Mouse (Mus musculus) kidney, embryonic 14.5 days (tissue): Measurements from ENCODE around the gene Cmss1. TPM values are rescaled to one million over a fixed set of nuclear protein-coding genes. Genes with fewer than 3 reads are reported as not detected.
A peak's percentile ranks its signal among the peaks of the same experiment; 100 is the strongest.

Experiments used
- ATAC-seq: fragments of 200-750 bp; cut with Nextera tagmentation; 2 replicates; pipeline ENCODE4 v1.8.0; 2017; ENCODE audit warnings: moderate number of reproducible peaks, mild to moderate bottlenecking, moderate TSS enrichment, moderate library complexity; ENCODE audit not compliant: low FRiP score, low TSS enrichment
- H3K27ac ChIP-seq: fragments of 300-500 bp; sonication (generic); 2 replicates; pipeline ENCODE4 v1.5.1; 2014; ENCODE audit warnings: low read depth, mild to moderate bottlenecking, low read length, moderate library complexity, mixed read lengths
- H3K27me3 ChIP-seq: fragments of 300-500 bp; sonication (generic); 2 replicates; pipeline ENCODE4 v1.6.1; 2014; ENCODE audit warnings: mild to moderate bottlenecking, low read length; ENCODE audit not compliant: control insufficient read depth, insufficient read depth
- H3K36me3 ChIP-seq: fragments of 300-500 bp; sonication (generic); 2 replicates; pipeline ENCODE4 v1.6.1; 2014; ENCODE audit warnings: low read length, mixed read lengths; ENCODE audit not compliant: control insufficient read depth, insufficient read depth
- H3K4me1 ChIP-seq: fragments of 300-500 bp; sonication (generic); 2 replicates; pipeline ENCODE4 v1.6.1; 2014; ENCODE audit warnings: low read length, mixed read lengths; ENCODE audit not compliant: control insufficient read depth, insufficient read depth
- H3K4me2 ChIP-seq: fragments of 300-500 bp; sonication (generic); replicated peaks from 2 replicates; pipeline ENCODE4 v1.6.1; 2014; ENCODE audit warnings: low read depth, mild to moderate bottlenecking, low read length
- H3K4me3 ChIP-seq: fragments of 300-500 bp; sonication (generic); 2 replicates; pipeline ENCODE4 v1.5.1; 2014; ENCODE audit warnings: mild to moderate bottlenecking, low read length
- H3K9ac ChIP-seq: fragments of 300-500 bp; sonication (generic); 2 replicates; pipeline ENCODE4 v1.6.1; 2014; ENCODE audit warnings: low read depth, mild to moderate bottlenecking, low read length, moderate library complexity
- H3K9me3 ChIP-seq: fragments of 300-500 bp; sonication (generic); 2 replicates; pipeline ENCODE4 v1.6.1; 2016; ENCODE audit warnings: low read length; ENCODE audit not compliant: control insufficient read depth
- WGBS: fragments of 180-500 bp; shearing (Covaris S2); extraction: QIAGEN DNeasy Blood & Tissue Kit; methylation state at CpG from one replicate; pipeline ENCODE4 v1.1.7; 2014; 5-methylcytosine and 5-hydroxymethylcytosine counted together
- polyA plus RNA-seq: library from polyadenylated mRNA; unstranded; fragments of >200 nt; fragmentation: Nextera tagmentation; extraction: Ambion mirVana; gene quantifications from 2 replicates; pipeline ENCODE4 v1.2.1, GENCODE M21; 2014

Cmss1 gene
- polyA plus RNA-seq, 1 experiment from 2014 or later, result 63.4 TPM

- Histone ChIP-seq H3K9me3 (no peaks in the 10 kb centered on the region), H3K4me1 (peaks cover 15% of the 10 kb centered on the region; the same call in 1 of the 2 replicates), H3K4me2 (no peak overlapping the region), H3K9ac (no peak overlapping the region), H3K36me3 (no peaks in the 10 kb centered on the region), H3K27me3 (no peaks in the 10 kb centered on the region), H3K4me3 (no peak overlapping the region), H3K27ac (no peak overlapping the region)
- ATAC-seq, result no peak
- 86% methylated on average over 2 of the region's 2 CpGs for WGBS
Observed at GRCm38 (mm10) chr16:57469869-57470268, 136.8 kb downstream of the Cmss1 start.

DNA sequence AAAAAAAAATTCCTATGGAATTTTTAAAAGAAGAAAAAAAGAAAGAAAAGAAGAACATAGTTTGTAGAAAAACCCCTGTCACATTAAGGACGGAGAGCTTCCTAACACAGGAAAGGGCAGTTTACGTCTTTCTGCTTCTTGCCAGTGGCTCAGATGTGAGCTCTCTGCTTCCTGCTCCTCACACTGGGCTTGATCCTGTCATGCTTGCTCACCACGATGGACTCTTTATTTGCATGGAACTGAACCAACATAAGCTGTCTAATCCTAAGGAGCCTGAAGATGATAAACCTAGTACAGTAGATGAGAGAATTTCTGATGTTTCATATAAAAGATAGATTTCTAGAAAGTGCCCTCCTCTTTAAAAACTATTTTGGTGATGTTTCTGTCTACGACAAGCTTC is 137.4 kb downstream of the Cmss1 start:
- H3K9me3 ChIP-seq, result no peaks in the 10 kb centered on the region
- no peak overlapping the region for H3K4me3 ChIP-seq
- H3K36me3 ChIP-seq, result no peaks in the 10 kb centered on the region
- 74% methylated on average over 4 of the region's 4 CpGs for WGBS
- H3K4me1 ChIP-seq, result peaks cover 15% of the 10 kb centered on the region; the same call in 1 of the 2 replicates
- H3K9ac ChIP-seq, result no peak overlapping the region
- H3K4me2 ChIP-seq, result no peak overlapping the region
- no peak for ATAC-seq
- no peak overlapping the region for H3K27ac ChIP-seq
- no peaks in the 10 kb centered on the region for H3K27me3 ChIP-seq

DNA sequence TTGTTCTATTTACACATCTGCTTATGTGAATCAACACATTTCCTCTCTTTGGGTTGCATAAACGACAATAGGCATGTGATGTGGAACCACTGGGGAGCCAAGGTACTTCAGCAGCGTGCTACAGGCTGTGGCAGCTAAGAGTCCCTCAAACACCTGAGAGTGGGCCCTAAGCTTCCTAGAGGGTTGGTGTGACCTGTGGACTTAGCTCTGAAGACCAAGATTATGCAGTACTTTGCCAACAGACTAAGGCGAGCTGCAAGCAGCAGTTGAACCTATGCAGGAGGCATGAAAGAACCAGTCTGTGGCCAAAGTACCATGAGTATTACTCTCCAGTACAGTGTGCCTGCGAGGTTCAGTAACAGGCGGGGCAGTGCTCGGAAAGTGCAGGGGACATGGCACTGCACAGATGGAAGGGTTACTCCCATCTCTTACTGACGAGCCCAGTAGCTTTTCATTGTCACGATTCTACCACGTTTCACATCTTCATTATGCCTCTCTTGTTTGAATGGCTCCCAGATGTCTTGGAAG is 141.2 kb downstream of the Cmss1 start:
- WGBS, result 90% methylated on average over 9 of the region's 9 CpGs
- Histone ChIP-seq H3K4me1 (no peaks in the 10 kb centered on the region), H3K4me3 (no peak overlapping the region), H3K27me3 (no peaks in the 10 kb centered on the region), H3K9me3 (no peaks in the 10 kb centered on the region), H3K9ac (no peak overlapping the region), H3K27ac (no peak overlapping the region), H3K4me2 (no peak overlapping the region), H3K36me3 (no peaks in the 10 kb centered on the region)
- no peak for ATAC-seq

- Histone ChIP-seq H3K4me2 (no peak overlapping the region), H3K4me1 (no peaks in the 10 kb centered on the region), H3K27me3 (no peaks in the 10 kb centered on the region), H3K9ac (no peak overlapping the region), H3K36me3 (no peaks in the 10 kb centered on the region), H3K4me3 (no peak overlapping the region), H3K27ac (no peak overlapping the region), H3K9me3 (no peaks in the 10 kb centered on the region)
- WGBS, result 51% methylated on average over 2 of the region's 2 CpGs
- no peak for ATAC-seq
Observed at GRCm38 (mm10) chr16:57456003-57456402, 150.7 kb downstream of the Cmss1 start.

DNA sequence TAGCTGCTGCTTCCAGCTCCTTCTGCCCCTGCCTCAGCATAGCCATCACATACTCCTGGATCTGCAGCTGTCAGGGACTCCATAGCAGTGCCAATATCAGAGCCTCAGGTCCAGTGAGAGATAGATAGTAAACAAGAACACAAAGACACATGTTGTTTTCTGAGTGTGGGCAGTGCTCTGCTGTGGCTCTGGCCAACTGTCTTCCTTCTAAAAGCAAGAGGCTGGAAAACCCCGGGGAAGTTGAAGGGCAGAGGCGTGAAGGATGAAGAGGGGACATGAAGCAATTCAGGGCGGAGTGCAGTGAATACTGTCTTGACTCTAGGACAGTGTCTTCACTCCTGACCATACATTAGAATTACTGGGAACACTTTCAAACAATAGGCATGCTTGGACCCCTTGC is 151.1 kb downstream of the Cmss1 start:
- ATAC-seq, result no peak
- no peak overlapping the region for H3K9ac ChIP-seq
- no peak overlapping the region for H3K4me3 ChIP-seq
- H3K36me3 ChIP-seq, result no peaks in the 10 kb centered on the region
- no peaks in the 10 kb centered on the region for H3K4me1 ChIP-seq
- no peaks in the 10 kb centered on the region for H3K27me3 ChIP-seq
- H3K27ac ChIP-seq, result no peak overlapping the region
- H3K4me2 ChIP-seq, result no peak overlapping the region
- H3K9me3 ChIP-seq, result no peaks in the 10 kb centered on the region
- WGBS, result 71% methylated on average over 3 of the region's 3 CpGs

- Histone ChIP-seq H3K27ac (no peak overlapping the region), H3K4me1 (no peaks in the 10 kb centered on the region), H3K9me3 (no peaks in the 10 kb centered on the region), H3K4me3 (no peak overlapping the region), H3K27me3 (no peaks in the 10 kb centered on the region), H3K4me2 (no peak overlapping the region), H3K9ac (no peak overlapping the region), H3K36me3 (no peaks in the 10 kb centered on the region)
- 81% methylated on average over 8 of the region's 8 CpGs for WGBS
- ATAC-seq, result 0 out of 2 replicates have a peak, but pooled peaks have one; percentile 40
Observed at GRCm38 (mm10) chr16:57454106-57454763, 152.4 kb downstream of the Cmss1 start.

- no peaks in the 10 kb centered on the region for H3K36me3 ChIP-seq
- H3K4me1 ChIP-seq, result no peaks in the 10 kb centered on the region
- WGBS, result 62% methylated on average over 7 of the region's 7 CpGs
- no peaks in the 10 kb centered on the region; the same call in 1 of the 2 replicates for H3K9me3 ChIP-seq
- H3K9ac ChIP-seq, result no peak overlapping the region
- no peak overlapping the region for H3K4me3 ChIP-seq
- H3K27me3 ChIP-seq, result no peaks in the 10 kb centered on the region
- peak; percentile 41; the same call in 1 of the 2 replicates for ATAC-seq
- no peak overlapping the region for H3K4me2 ChIP-seq
- no peak overlapping the region for H3K27ac ChIP-seq
Observed at GRCm38 (mm10) chr16:57453009-57453408, 153.7 kb downstream of the Cmss1 start.

- H3K9me3 ChIP-seq, result no peaks in the 10 kb centered on the region; the same call in 1 of the 2 replicates
- H3K4me1 ChIP-seq, result peaks cover 9% of the 10 kb centered on the region; the same call in 1 of the 2 replicates
- H3K27ac ChIP-seq, result no peak overlapping the region
- no peak overlapping the region for H3K9ac ChIP-seq
- H3K36me3 ChIP-seq, result no peaks in the 10 kb centered on the region
- no peaks in the 10 kb centered on the region for H3K27me3 ChIP-seq
- ATAC-seq, result peak; percentile 78; the same call in 1 of the 2 replicates
- H3K4me3 ChIP-seq, result no peak overlapping the region
- 45% methylated on average over 10 of the region's 10 CpGs for WGBS
- H3K4me2 ChIP-seq, result no peak overlapping the region
Observed at GRCm38 (mm10) chr16:57445096-57446094, 161.3 kb downstream of the Cmss1 start.
